Mouse (Mus musculus): Measurements from ENCODE around the gene Mrpl14. TPM values are rescaled to one million over a fixed set of nuclear protein-coding genes. Genes with fewer than 3 reads are reported as not detected.
A peak's percentile ranks its signal among the peaks of the same experiment; 100 is the strongest.

Gene Mrpl14
- total RNA-seq, 1 experiment from 2014 or later = 26.8 TPM

GRCm38 (mm10) chr17:45709829-45710228 is 23.7 kb downstream of the Mrpl14 start:
- no peak for ATAC-seq (replicated peaks; ENCODE audit: insufficient number of reproducible peaks, low FRiP score, low TSS enrichment, poor library complexity, severe bottlenecking)

GRCm38 (mm10) chr17:45710407-45710806 is 24.3 kb downstream of the Mrpl14 start:
- peak; percentile 48; the same call in 1 of the 2 replicates for ATAC-seq (replicated peaks; ENCODE audit: insufficient number of reproducible peaks, low FRiP score, low TSS enrichment, poor library complexity, severe bottlenecking)

GRCm38 (mm10) chr17:45711525-45711924 is 25.4 kb downstream of the Mrpl14 start:
- ATAC-seq (replicated peaks; ENCODE audit: insufficient number of reproducible peaks, low FRiP score, low TSS enrichment, poor library complexity, severe bottlenecking) = no peak

- ATAC-seq (replicated peaks; ENCODE audit: insufficient number of reproducible peaks, low FRiP score, low TSS enrichment, poor library complexity, severe bottlenecking) = peak; percentile 78; the same call in 1 of the 2 replicates
These were observed 32.2 kb downstream of the Mrpl14 start for GRCm38 (mm10) chr17:45718323-45718722.

- ATAC-seq (replicated peaks; ENCODE audit: insufficient number of reproducible peaks, low FRiP score, low TSS enrichment, poor library complexity, severe bottlenecking) = peak; percentile 78
These were observed 37.8 kb downstream of the Mrpl14 start for GRCm38 (mm10) chr17:45723732-45724573.

- no peak for ATAC-seq (replicated peaks; ENCODE audit: insufficient number of reproducible peaks, low FRiP score, low TSS enrichment, poor library complexity, severe bottlenecking)
These were observed 38.4 kb downstream of the Mrpl14 start for GRCm38 (mm10) chr17:45724574-45724921.

- no peak for ATAC-seq (replicated peaks; ENCODE audit: insufficient number of reproducible peaks, low FRiP score, low TSS enrichment, poor library complexity, severe bottlenecking)
These were observed 40.1 kb downstream of the Mrpl14 start for GRCm38 (mm10) chr17:45726249-45726648.

- ATAC-seq (replicated peaks; ENCODE audit: insufficient number of reproducible peaks, low FRiP score, low TSS enrichment, poor library complexity, severe bottlenecking) = no peak
These were observed 41.4 kb downstream of the Mrpl14 start for GRCm38 (mm10) chr17:45727481-45727880.

GRCm38 (mm10) chr17:45727983-45728723 is 42.0 kb downstream of the Mrpl14 start:
- no peak for ATAC-seq (replicated peaks; ENCODE audit: insufficient number of reproducible peaks, low FRiP score, low TSS enrichment, poor library complexity, severe bottlenecking)

GRCm38 (mm10) chr17:45729387-45729786 is 43.3 kb downstream of the Mrpl14 start:
- no peak for ATAC-seq (replicated peaks; ENCODE audit: insufficient number of reproducible peaks, low FRiP score, low TSS enrichment, poor library complexity, severe bottlenecking)

GRCm38 (mm10) chr17:45730696-45731095 is 44.6 kb downstream of the Mrpl14 start:
- no peak for ATAC-seq (replicated peaks; ENCODE audit: insufficient number of reproducible peaks, low FRiP score, low TSS enrichment, poor library complexity, severe bottlenecking)

- ATAC-seq (replicated peaks; ENCODE audit: insufficient number of reproducible peaks, low FRiP score, low TSS enrichment, poor library complexity, severe bottlenecking) = 0 out of 2 replicates have a peak, but pooled peaks have one; percentile 42
These were observed 45.2 kb downstream of the Mrpl14 start for GRCm38 (mm10) chr17:45731172-45731864.

GRCm38 (mm10) chr17:45733038-45733734 is 47.1 kb downstream of the Mrpl14 start:
- no peak for ATAC-seq (replicated peaks; ENCODE audit: insufficient number of reproducible peaks, low FRiP score, low TSS enrichment, poor library complexity, severe bottlenecking)

- no peak for ATAC-seq (replicated peaks; ENCODE audit: insufficient number of reproducible peaks, low FRiP score, low TSS enrichment, poor library complexity, severe bottlenecking)
These were observed 47.7 kb downstream of the Mrpl14 start, which contains the start of gene 1600014C23Rik for GRCm38 (mm10) chr17:45733735-45734301. Gene 1600014C23Rik, minus strand, starts transcription at chr17:45733844.

GRCm38 (mm10) chr17:45734333-45734732 is 48.2 kb downstream of the Mrpl14 start:
- no peak for ATAC-seq (replicated peaks; ENCODE audit: insufficient number of reproducible peaks, low FRiP score, low TSS enrichment, poor library complexity, severe bottlenecking)

GRCm38 (mm10) chr17:45734881-45735280 is 48.8 kb downstream of the Mrpl14 start:
- no peak for ATAC-seq (replicated peaks; ENCODE audit: insufficient number of reproducible peaks, low FRiP score, low TSS enrichment, poor library complexity, severe bottlenecking)

- peak; percentile 27; the same call in 1 of the 2 replicates for ATAC-seq (replicated peaks; ENCODE audit: insufficient number of reproducible peaks, low FRiP score, low TSS enrichment, poor library complexity, severe bottlenecking)
These were observed 49.5 kb downstream of the Mrpl14 start for GRCm38 (mm10) chr17:45735382-45736310.

Data from monocyte, adult 5-6 weeks (primary cell).